14 mouse cellular contexts compared by ENCODE assay signal in genomic region chr5:144446475-144447225, GRCm38 (mm10).
DNase-seq lines count a peak whose midpoint lies in the region; ATAC-seq and TF ChIP-seq lines count a peak whose summit lies in the region.
"Had no signal": no experiment of that assay in that cellular context is flagged by ENCODE, and none has a peak within 500 bp of the region (broad histone marks: within the 10 kb centered on the region; RNA-seq: fewer than 3 reads in every experiment).

No protein-coding gene starts in this region.

- DNase-seq in heart, postnatal 0 days (ENCODE audit: low spot score), result no peak
- DNase-seq in heart, postnatal 25 days (ENCODE audit: low spot score), result no peak
- peak; percentile 51 for DNase-seq in midbrain, embryonic 14.5 days
- DNase-seq in R1 (ENCODE audit: low read depth, low spot score) (peak; percentile 58), adipocyte (ENCODE audit: low spot score) (no peak)
- peak; percentile 22 for DNase-seq in retina, postnatal 1 day
- DNase-seq: adrenal gland, adult 2 months; cerebellum, adult 18-20 months; kidney, adult 9 months had no signal

- intact Hi-C loops in heart, postnatal 25 days (cut with DNase I), result no loop called here

- no peak for TF ChIP-seq EP300 in heart, postnatal 0 days (IDR thresholded peaks at IDR 0.05; ENCODE audit: low read depth)

- ATAC-seq in heart, postnatal 0 days (ENCODE audit: insufficient read depth, low read depth), result no peak
- no peak for ATAC-seq in midbrain, embryonic 14.5 days (ENCODE audit: low FRiP score, low TSS enrichment)
- no peak for ATAC-seq in midbrain, embryonic 16.5 days
- no peak for ATAC-seq in heart, embryonic 12.5 days (ENCODE audit: insufficient number of reproducible peaks, low FRiP score)
- ATAC-seq: midbrain, embryonic 15.5 days had no signal

- 67% methylated on average over 10 of the region's 10 CpGs for WGBS in heart, postnatal 0 days
- 84% methylated on average over 10 of the region's 10 CpGs for whole genome bisulfite sequencing in midbrain, embryonic 14.5 days
- WGBS in midbrain, embryonic 16.5 days, result 85% methylated on average over 10 of the region's 10 CpGs
- 72% methylated on average over 10 of the region's 10 CpGs for WGBS in heart, embryonic 12.5 days

- TF ChIP-seq CTCF in heart, postnatal 0 days (IDR thresholded peaks at IDR 0.05; ENCODE audit: low read depth), result peak; percentile 22; the same call in 1 of the 2 replicates

- H3K4me1 ChIP-seq in heart, postnatal 0 days (ENCODE audit: control insufficient read depth, insufficient read depth), result no peaks in the 10 kb centered on the region
- H3K4me1 ChIP-seq in midbrain, embryonic 14.5 days (ENCODE audit: control insufficient read depth, insufficient read depth, low read length), result no peaks in the 10 kb centered on the region
- H3K4me1 ChIP-seq in midbrain, embryonic 16.5 days (ENCODE audit: control insufficient read depth, insufficient read depth, low read length), result no peaks in the 10 kb centered on the region
- H3K4me1 ChIP-seq in heart, embryonic 12.5 days (replicated peaks), result no peaks in the 10 kb centered on the region
- H3K4me1 ChIP-seq: limb, embryonic 13.5 days; midbrain, embryonic 15.5 days had no signal

- no peaks in the 10 kb centered on the region for H3K36me3 ChIP-seq in heart, postnatal 0 days (replicated peaks; ENCODE audit: control insufficient read depth, insufficient read depth, low read length)
- H3K36me3 ChIP-seq in midbrain, embryonic 14.5 days (ENCODE audit: control insufficient read depth, insufficient read depth, low read length), result no peaks in the 10 kb centered on the region
- H3K36me3 ChIP-seq in midbrain, embryonic 16.5 days (ENCODE audit: control insufficient read depth, insufficient read depth, low read length), result no peaks in the 10 kb centered on the region
- H3K36me3 ChIP-seq in heart, embryonic 12.5 days, result no peaks in the 10 kb centered on the region
- H3K36me3 ChIP-seq: limb, embryonic 13.5 days; midbrain, embryonic 15.5 days; stomach, embryonic 15.5 days had no signal

- no peak overlapping the region for H3K9ac ChIP-seq in heart, postnatal 0 days (replicated peaks; ENCODE audit: low read depth, low read length)
- no peak overlapping the region for H3K9ac ChIP-seq in midbrain, embryonic 14.5 days (replicated peaks; ENCODE audit: low read length)
- H3K9ac ChIP-seq in midbrain, embryonic 16.5 days (ENCODE audit: low read depth, low read length), result no peak overlapping the region
- H3K9ac ChIP-seq in heart, embryonic 12.5 days, result no peak overlapping the region
- H3K9ac ChIP-seq: limb, embryonic 13.5 days; midbrain, embryonic 15.5 days; stomach, embryonic 15.5 days had no signal

- no peaks in the 10 kb centered on the region for H3K9me3 ChIP-seq in heart, postnatal 0 days (replicated peaks; ENCODE audit: control insufficient read depth, low read length)
- no peaks in the 10 kb centered on the region for H3K9me3 ChIP-seq in midbrain, embryonic 14.5 days (ENCODE audit: control insufficient read depth, low read length)
- H3K9me3 ChIP-seq in midbrain, embryonic 16.5 days (replicated peaks; ENCODE audit: control insufficient read depth, low read length, poor library complexity, severe bottlenecking), result no peaks in the 10 kb centered on the region
- H3K9me3 ChIP-seq in heart, embryonic 12.5 days (replicated peaks), result 0 out of 2 replicates have a peak, but pooled peaks cover 3% of the 10 kb centered on the region
- H3K9me3 ChIP-seq: limb, embryonic 13.5 days; midbrain, embryonic 15.5 days; stomach, embryonic 15.5 days had no signal

- no peaks in the 10 kb centered on the region for H3K27me3 ChIP-seq in heart, postnatal 0 days (ENCODE audit: control insufficient read depth, insufficient read depth, low read length)
- no peaks in the 10 kb centered on the region for H3K27me3 ChIP-seq in midbrain, embryonic 14.5 days (ENCODE audit: control insufficient read depth, insufficient read depth, low read length)
- no peaks in the 10 kb centered on the region for H3K27me3 ChIP-seq in midbrain, embryonic 16.5 days (ENCODE audit: control insufficient read depth, insufficient read depth, low read depth, low read length)
- no peaks in the 10 kb centered on the region for H3K27me3 ChIP-seq in heart, embryonic 12.5 days (replicated peaks)
- H3K27me3 ChIP-seq: limb, embryonic 13.5 days; midbrain, embryonic 15.5 days; stomach, embryonic 15.5 days had no signal

- no peak overlapping the region for H3K27ac ChIP-seq in heart, postnatal 0 days (ENCODE audit: low read depth)
- no peak overlapping the region for H3K27ac ChIP-seq in midbrain, embryonic 14.5 days (replicated peaks; ENCODE audit: low read depth, low read length)
- no peak overlapping the region for H3K27ac ChIP-seq in midbrain, embryonic 16.5 days (ENCODE audit: low read length)
- H3K27ac ChIP-seq in heart, embryonic 12.5 days (ENCODE audit: poor library complexity, severe bottlenecking), result no peak overlapping the region
- H3K27ac ChIP-seq: limb, embryonic 13.5 days; midbrain, embryonic 15.5 days; stomach, embryonic 15.5 days had no signal

- H3K4me2 ChIP-seq in heart, postnatal 0 days (ENCODE audit: low read depth, low read length), result no peak overlapping the region
- no peak overlapping the region for H3K4me2 ChIP-seq in midbrain, embryonic 14.5 days (ENCODE audit: low read length)
- H3K4me2 ChIP-seq in midbrain, embryonic 16.5 days (ENCODE audit: low read length), result no peak overlapping the region
- no peak overlapping the region for H3K4me2 ChIP-seq in heart, embryonic 12.5 days
- H3K4me2 ChIP-seq: limb, embryonic 13.5 days; midbrain, embryonic 15.5 days; stomach, embryonic 15.5 days had no signal

- no peak overlapping the region for H3K4me3 ChIP-seq in heart, postnatal 0 days (ENCODE audit: low read depth, low read length)
- no peak overlapping the region for H3K4me3 ChIP-seq in midbrain, embryonic 14.5 days (replicated peaks; ENCODE audit: low read depth, low read length)
- no peak overlapping the region for H3K4me3 ChIP-seq in midbrain, embryonic 16.5 days (ENCODE audit: low read depth, low read length)
- H3K4me3 ChIP-seq in heart, embryonic 12.5 days, result no peak overlapping the region
- H3K4me3 ChIP-seq: limb, embryonic 13.5 days; midbrain, embryonic 15.5 days; stomach, embryonic 15.5 days had no signal

Comparison
In these comparisons a context has a peak if more than half of its experiments do, and no peak if none do; other contexts are left out.
1. DNase-seq: peak in midbrain, embryonic 14.5 days (single experiment), R1 (single experiment) and retina, postnatal 1 day (single experiment); none in heart, postnatal 0 days (single experiment), heart, postnatal 25 days (single experiment) and adipocyte (single experiment).